Mouse (Mus musculus): Measurements from ENCODE around the gene Gm20388. TPM values are rescaled to one million over a fixed set of nuclear protein-coding genes. Genes with fewer than 3 reads are reported as not detected.

Gene Gm20388
- polyA plus RNA-seq, 1 experiment from 2014 or later: not detected

GRCm38 (mm10) chr8:122636803-122637175 is 2726.1 kb downstream of the Gm20388 start:
- ATAC-seq (ENCODE audit: low read depth): no peak

GRCm38 (mm10) chr8:122637230-122637629 is 2726.6 kb downstream of the Gm20388 start:
- H3K9me3 ChIP-seq (ENCODE audit: control insufficient read depth, low read length): no peaks in the 10 kb centered on the region
- no peak overlapping the region for H3K4me2 ChIP-seq (ENCODE audit: low read depth, low read length)
- no peak overlapping the region for H3K9ac ChIP-seq (ENCODE audit: low read length)
- H3K36me3 ChIP-seq (ENCODE audit: control insufficient read depth, insufficient read depth, low read length): 0 out of 2 replicates have a peak, but pooled peaks cover 4% of the 10 kb centered on the region
- H3K27me3 ChIP-seq (ENCODE audit: control insufficient read depth, insufficient read depth, low read depth, low read length): no peaks in the 10 kb centered on the region
- ATAC-seq (ENCODE audit: low read depth): no peak
- 78% methylated on average over 9 of the region's 9 CpGs for WGBS
- H3K27ac ChIP-seq (ENCODE audit: low read length): no peak overlapping the region
- no peak overlapping the region for H3K4me3 ChIP-seq (ENCODE audit: low read length)
- H3K4me1 ChIP-seq (replicated peaks; ENCODE audit: control insufficient read depth, insufficient read depth, low read length): peaks cover 30% of the 10 kb centered on the region

More at GRCm38 (mm10) chr8:122636803-122637175, 2726.1 kb downstream of the Gm20388 start:
- H3K4me1 ChIP-seq (replicated peaks; ENCODE audit: control insufficient read depth, insufficient read depth, low read length): peaks cover 27% of the 10 kb centered on the region
- H3K9ac ChIP-seq (ENCODE audit: low read length): no peak overlapping the region
- H3K36me3 ChIP-seq (ENCODE audit: control insufficient read depth, insufficient read depth, low read length): 0 out of 2 replicates have a peak, but pooled peaks cover 4% of the 10 kb centered on the region
- H3K27ac ChIP-seq (ENCODE audit: low read length): no peak overlapping the region
- WGBS: 36% methylated on average over 9 of the region's 9 CpGs
- H3K27me3 ChIP-seq (ENCODE audit: control insufficient read depth, insufficient read depth, low read depth, low read length): no peaks in the 10 kb centered on the region
- no peaks in the 10 kb centered on the region for H3K9me3 ChIP-seq (ENCODE audit: control insufficient read depth, low read length)
- no peak overlapping the region for H3K4me3 ChIP-seq (ENCODE audit: low read length)
- H3K4me2 ChIP-seq (ENCODE audit: low read depth, low read length): no peak overlapping the region

- H3K27me3 ChIP-seq (ENCODE audit: control insufficient read depth, insufficient read depth, low read depth, low read length): no peaks in the 10 kb centered on the region
- H3K27ac ChIP-seq (ENCODE audit: low read length): no peak overlapping the region
- ATAC-seq (ENCODE audit: low read depth): no peak
- H3K4me3 ChIP-seq (ENCODE audit: low read length): no peak overlapping the region
- H3K4me1 ChIP-seq (replicated peaks; ENCODE audit: control insufficient read depth, insufficient read depth, low read length): peaks cover 30% of the 10 kb centered on the region
- no peaks in the 10 kb centered on the region for H3K9me3 ChIP-seq (ENCODE audit: control insufficient read depth, low read length)
- H3K9ac ChIP-seq (ENCODE audit: low read length): no peak overlapping the region
- WGBS: 64% methylated on average over 16 of the region's 16 CpGs
- H3K4me2 ChIP-seq (ENCODE audit: low read depth, low read length): no peak overlapping the region
- 0 out of 2 replicates have a peak, but pooled peaks cover 5% of the 10 kb centered on the region for H3K36me3 ChIP-seq (ENCODE audit: control insufficient read depth, insufficient read depth, low read length)
Measured at GRCm38 (mm10) chr8:122638601-122639000, 2728.0 kb downstream of the Gm20388 start.

- Histone ChIP-seq H3K27me3 (ENCODE audit: control insufficient read depth, insufficient read depth, low read depth, low read length) (no peaks in the 10 kb centered on the region), H3K9ac (ENCODE audit: low read length) (no peak overlapping the region), H3K9me3 (ENCODE audit: control insufficient read depth, low read length) (no peaks in the 10 kb centered on the region), H3K27ac (ENCODE audit: low read length) (peak overlapping the region; percentile 33), H3K36me3 (ENCODE audit: control insufficient read depth, insufficient read depth, low read length) (0 out of 2 replicates have a peak, but pooled peaks cover 2% of the 10 kb centered on the region), H3K4me1 (replicated peaks; ENCODE audit: control insufficient read depth, insufficient read depth, low read length) (peaks cover 30% of the 10 kb centered on the region), H3K4me2 (ENCODE audit: low read depth, low read length) (no peak overlapping the region), H3K4me3 (ENCODE audit: low read length) (no peak overlapping the region)
- WGBS: 21% methylated on average over 16 of the region's 16 CpGs
- peak; percentile 87 for ATAC-seq (ENCODE audit: low read depth)
Measured at GRCm38 (mm10) chr8:122639521-122640248, 2729.0 kb downstream of the Gm20388 start.

- H3K4me3 ChIP-seq (ENCODE audit: low read length): no peak overlapping the region
- 0 out of 2 replicates have a peak, but pooled peaks cover 2% of the 10 kb centered on the region for H3K36me3 ChIP-seq (ENCODE audit: control insufficient read depth, insufficient read depth, low read length)
- no peak overlapping the region for H3K9ac ChIP-seq (ENCODE audit: low read length)
- H3K9me3 ChIP-seq (ENCODE audit: control insufficient read depth, low read length): no peaks in the 10 kb centered on the region
- no peak overlapping the region for H3K27ac ChIP-seq (ENCODE audit: low read length)
- H3K27me3 ChIP-seq (ENCODE audit: control insufficient read depth, insufficient read depth, low read depth, low read length): no peaks in the 10 kb centered on the region
- ATAC-seq (ENCODE audit: low read depth): no peak
- peaks cover 30% of the 10 kb centered on the region for H3K4me1 ChIP-seq (replicated peaks; ENCODE audit: control insufficient read depth, insufficient read depth, low read length)
- H3K4me2 ChIP-seq (ENCODE audit: low read depth, low read length): no peak overlapping the region
- 79% methylated on average over 4 of the region's 4 CpGs for WGBS
Measured at GRCm38 (mm10) chr8:122640825-122641224, 2730.2 kb downstream of the Gm20388 start.

- no peak for ATAC-seq (ENCODE audit: low read depth)
- WGBS: 64% methylated on average over 15 of the region's 15 CpGs
- H3K27me3 ChIP-seq (ENCODE audit: control insufficient read depth, insufficient read depth, low read depth, low read length): no peaks in the 10 kb centered on the region
- no peak overlapping the region for H3K4me3 ChIP-seq (ENCODE audit: low read length)
- peaks cover 30% of the 10 kb centered on the region for H3K4me1 ChIP-seq (replicated peaks; ENCODE audit: control insufficient read depth, insufficient read depth, low read length)
- H3K36me3 ChIP-seq (ENCODE audit: control insufficient read depth, insufficient read depth, low read length): 0 out of 2 replicates have a peak, but pooled peaks cover 2% of the 10 kb centered on the region
- H3K4me2 ChIP-seq (ENCODE audit: low read depth, low read length): no peak overlapping the region
- H3K9me3 ChIP-seq (ENCODE audit: control insufficient read depth, low read length): no peaks in the 10 kb centered on the region
- no peak overlapping the region for H3K27ac ChIP-seq (ENCODE audit: low read length)
- H3K9ac ChIP-seq (ENCODE audit: low read length): no peak overlapping the region
Measured at GRCm38 (mm10) chr8:122641406-122641805, 2730.8 kb downstream of the Gm20388 start.

GRCm38 (mm10) chr8:122642071-122642470 is 2731.4 kb downstream of the Gm20388 start:
- H3K4me1 ChIP-seq (replicated peaks; ENCODE audit: control insufficient read depth, insufficient read depth, low read length): peaks cover 28% of the 10 kb centered on the region

GRCm38 (mm10) chr8:122644175-122644954 is 2733.7 kb downstream of the Gm20388 start:
- WGBS: 62% methylated on average over 6 of the region's 6 CpGs
- Histone ChIP-seq H3K4me1 (replicated peaks; ENCODE audit: control insufficient read depth, insufficient read depth, low read length) (peaks cover 19% of the 10 kb centered on the region), H3K36me3 (ENCODE audit: control insufficient read depth, insufficient read depth, low read length) (0 out of 2 replicates have a peak, but pooled peaks cover 4% of the 10 kb centered on the region), H3K4me3 (ENCODE audit: low read length) (no peak overlapping the region), H3K4me2 (ENCODE audit: low read depth, low read length) (no peak overlapping the region), H3K27ac (ENCODE audit: low read length) (no peak overlapping the region), H3K27me3 (ENCODE audit: control insufficient read depth, insufficient read depth, low read depth, low read length) (no peaks in the 10 kb centered on the region), H3K9me3 (ENCODE audit: control insufficient read depth, low read length) (no peaks in the 10 kb centered on the region), H3K9ac (ENCODE audit: low read length) (no peak overlapping the region)
- no peak for ATAC-seq (ENCODE audit: low read depth)

More at GRCm38 (mm10) chr8:122642071-122642470, 2731.4 kb downstream of the Gm20388 start:
- Histone ChIP-seq H3K9me3 (ENCODE audit: control insufficient read depth, low read length) (no peaks in the 10 kb centered on the region), H3K27me3 (ENCODE audit: control insufficient read depth, insufficient read depth, low read depth, low read length) (no peaks in the 10 kb centered on the region), H3K4me2 (ENCODE audit: low read depth, low read length) (no peak overlapping the region), H3K36me3 (ENCODE audit: control insufficient read depth, insufficient read depth, low read length) (0 out of 2 replicates have a peak, but pooled peaks cover 2% of the 10 kb centered on the region), H3K9ac (ENCODE audit: low read length) (no peak overlapping the region), H3K4me3 (ENCODE audit: low read length) (no peak overlapping the region), H3K27ac (ENCODE audit: low read length) (no peak overlapping the region)
- WGBS: 42% methylated on average over 9 of the region's 9 CpGs
- no peak for ATAC-seq (ENCODE audit: low read depth)

- Histone ChIP-seq H3K4me1 (replicated peaks; ENCODE audit: control insufficient read depth, insufficient read depth, low read length) (peaks cover 5% of the 10 kb centered on the region; the same call in 1 of the 2 replicates), H3K4me3 (ENCODE audit: low read length) (no peak overlapping the region), H3K27me3 (ENCODE audit: control insufficient read depth, insufficient read depth, low read depth, low read length) (no peaks in the 10 kb centered on the region), H3K4me2 (ENCODE audit: low read depth, low read length) (no peak overlapping the region), H3K36me3 (ENCODE audit: control insufficient read depth, insufficient read depth, low read length) (0 out of 2 replicates have a peak, but pooled peaks cover 4% of the 10 kb centered on the region), H3K9ac (ENCODE audit: low read length) (no peak overlapping the region), H3K27ac (ENCODE audit: low read length) (no peak overlapping the region), H3K9me3 (ENCODE audit: control insufficient read depth, low read length) (no peaks in the 10 kb centered on the region)
- 82% methylated on average over 16 of the region's 16 CpGs for WGBS
- no peak for ATAC-seq (ENCODE audit: low read depth)
Measured at GRCm38 (mm10) chr8:122646337-122646736, 2735.7 kb downstream of the Gm20388 start.
